Mouse (Mus musculus) C2C12 (cell line): Measurements from ENCODE around the gene Gpatch2l. TPM values are rescaled to one million over a fixed set of nuclear protein-coding genes. Genes with fewer than 3 reads are reported as not detected.

ENCODE experiments used
- H3K27me3 ChIP-seq: one replicate; pipeline ENCODE4 v1.6.1; 2011; ENCODE audit not compliant: control insufficient read depth, insufficient read depth, insufficient read length
- H3K36me3 ChIP-seq: one replicate; pipeline ENCODE4 v1.6.1; 2011; ENCODE audit not compliant: control insufficient read depth, insufficient read depth
- H3K4me3 ChIP-seq: one replicate; pipeline ENCODE4 v1.5.1; 2011; ENCODE audit warnings: mild to moderate bottlenecking, control low read depth; ENCODE audit not compliant: poor library complexity, insufficient read depth, severe bottlenecking
- H3K79me2 ChIP-seq: one replicate; pipeline ENCODE4 v1.6.1; 2011; ENCODE audit not compliant: control insufficient read depth, insufficient read depth
- H3K79me3 ChIP-seq: one replicate; pipeline ENCODE4 v1.6.1; 2011; ENCODE audit warnings: low read depth, control low read depth
- H3ac ChIP-seq: one replicate; pipeline ENCODE3; 2011; ENCODE audit warnings: low read depth; ENCODE audit not compliant: control insufficient read depth, insufficient read length
- CEBPB ChIP-seq: IDR thresholded peaks from one replicate; pipeline ENCODE4 v1.6.1; 2011; ENCODE audit warnings: low read depth, mild to moderate bottlenecking, control low read depth, moderate library complexity
- CTCF ChIP-seq: IDR thresholded peaks from one replicate; pipeline ENCODE4 v1.5.1; 2011; ENCODE audit not compliant: control insufficient read depth, insufficient read depth, insufficient read length
- FOSL1 ChIP-seq: IDR thresholded peaks from one replicate; pipeline ENCODE4 v1.8.0; 2011; ENCODE audit warnings: mild to moderate bottlenecking, low read length; ENCODE audit not compliant: poor library complexity, insufficient read depth, severe bottlenecking
- MAX ChIP-seq: IDR thresholded peaks from one replicate; pipeline ENCODE4 v1.6.1; 2011; ENCODE audit warnings: mild to moderate bottlenecking, control low read depth
- MYOD1 ChIP-seq: IDR thresholded peaks from one replicate; pipeline ENCODE4 v1.6.1; 2011; ENCODE audit warnings: low read depth; ENCODE audit not compliant: control insufficient read depth, insufficient read length
- MYOG ChIP-seq: IDR thresholded peaks from one replicate; pipeline ENCODE4 v1.6.1; 2011; ENCODE audit not compliant: control insufficient read depth, insufficient read length; ENCODE audit errors: extremely low read depth
- USF1 ChIP-seq: IDR thresholded peaks from one replicate; pipeline ENCODE4 v1.6.1; 2011; ENCODE audit warnings: low read depth, mild to moderate bottlenecking, control low read depth, moderate library complexity
- polyA plus RNA-seq: library from polyadenylated mRNA; unstranded; fragments of >200 nt; fragmentation: generic; extraction: Trizol; gene quantifications from one replicate; pipeline ENCODE4 v1.2.1, GENCODE M21; 2012; ENCODE audit warnings: missing spikeins

Gene Gpatch2l
- polyA plus RNA-seq, 1 experiment = 7.2 TPM

GRCm38 (mm10) chr12:86234295-86234694 is 7.4 kb upstream of the Gpatch2l start:
- no peaks in the 10 kb centered on the region for H3K79me3 ChIP-seq
- TF ChIP-seq CTCF (no peak), MAX (no peak), CEBPB (no peak), USF1 (no peak), MYOG (no peak), FOSL1 (no peak)

GRCm38 (mm10) chr12:86238736-86239135 is 2.9 kb upstream of the Gpatch2l start:
- Histone ChIP-seq H3K36me3 (no peaks in the 10 kb centered on the region), H3K4me3 (no peak overlapping the region), H3K79me3 (peaks cover 18% of the 10 kb centered on the region), H3K27me3 (peaks cover 4% of the 10 kb centered on the region), H3ac (no peak overlapping the region), H3K79me2 (peaks cover 20% of the 10 kb centered on the region)
- TF ChIP-seq USF1 (no peak), MAX (no peak), MYOD1 (no peak), FOSL1 (no peak), CEBPB (no peak), CTCF (no peak), MYOG (no peak)

More at GRCm38 (mm10) chr12:86234295-86234694, 7.4 kb upstream of the Gpatch2l start:
- Histone ChIP-seq H3K27me3 (peaks cover 4% of the 10 kb centered on the region), H3ac (no peak overlapping the region), H3K79me2 (no peaks in the 10 kb centered on the region), H3K4me3 (no peak overlapping the region), H3K36me3 (no peaks in the 10 kb centered on the region)

GRCm38 (mm10) chr12:86242563-86242962 is 905 bp downstream of the Gpatch2l start:
- Histone ChIP-seq H3K36me3 (peaks cover 11% of the 10 kb centered on the region), H3K27me3 (peaks cover 3% of the 10 kb centered on the region), H3K79me2 (peaks cover 48% of the 10 kb centered on the region), H3ac (peak overlapping the region; percentile 80), H3K4me3 (peak overlapping the region; percentile 83), H3K79me3 (peaks cover 28% of the 10 kb centered on the region)
- TF ChIP-seq USF1 (no peak), MAX (no peak), CTCF (no peak), FOSL1 (no peak), CEBPB (no peak), MYOG (no peak)

- no peak overlapping the region for H3ac ChIP-seq
- peaks cover 11% of the 10 kb centered on the region for H3K36me3 ChIP-seq
- H3K79me3 ChIP-seq = peaks cover 29% of the 10 kb centered on the region
- no peak for TF ChIP-seq MYOG
- TF ChIP-seq MAX = no peak
- TF ChIP-seq FOSL1 = no peak
- no peak for TF ChIP-seq CEBPB
- no peak for TF ChIP-seq CTCF
- TF ChIP-seq MYOD1 = no peak
- no peak for TF ChIP-seq USF1
- no peak overlapping the region for H3K4me3 ChIP-seq
- H3K27me3 ChIP-seq = no peaks in the 10 kb centered on the region
- peaks cover 59% of the 10 kb centered on the region for H3K79me2 ChIP-seq
These were observed 2.3 kb downstream of the Gpatch2l start for GRCm38 (mm10) chr12:86243936-86244335.

GRCm38 (mm10) chr12:86250183-86250582 is 8.5 kb downstream of the Gpatch2l start:
- Histone ChIP-seq H3K27me3 (no peaks in the 10 kb centered on the region), H3K79me2 (peaks cover 46% of the 10 kb centered on the region), H3K36me3 (peaks cover 19% of the 10 kb centered on the region), H3K79me3 (peaks cover 10% of the 10 kb centered on the region), H3K4me3 (no peak overlapping the region), H3ac (no peak overlapping the region)
- no peak for TF ChIP-seq MYOG
- TF ChIP-seq USF1 = no peak
- no peak for TF ChIP-seq MAX
- no peak for TF ChIP-seq CEBPB
- no peak for TF ChIP-seq CTCF
- no peak for TF ChIP-seq FOSL1
- TF ChIP-seq MYOD1 = no peak

GRCm38 (mm10) chr12:86254910-86255309 is 13.3 kb downstream of the Gpatch2l start:
- no peaks in the 10 kb centered on the region for H3K27me3 ChIP-seq

More at GRCm38 (mm10) chr12:86254910-86255309, 13.3 kb downstream of the Gpatch2l start:
- Histone ChIP-seq H3ac (no peak overlapping the region), H3K79me3 (peaks cover 2% of the 10 kb centered on the region), H3K36me3 (peaks cover 25% of the 10 kb centered on the region), H3K79me2 (peaks cover 13% of the 10 kb centered on the region), H3K4me3 (no peak overlapping the region)
- TF ChIP-seq FOSL1 = no peak
- TF ChIP-seq MAX = no peak
- no peak for TF ChIP-seq CEBPB
- TF ChIP-seq CTCF = no peak
